Mouse (Mus musculus) G1E (cell line): ENCODE measurements around the gene Olfr698. TPM values are rescaled to one million over a fixed set of nuclear protein-coding genes. Genes with fewer than 3 reads are reported as not detected.
"Not testable (repeated sequence)": the region's sequence is repeated elsewhere in the genome, so short reads cannot be mapped to it uniquely, and the experiment has no call there.

ENCODE experiments used
- ATAC-seq: 2 replicates; pipeline ENCODE4 v1.8.0; 2016; ENCODE audit warnings: mild to moderate bottlenecking; ENCODE audit not compliant: insufficient number of reproducible peaks, poor library complexity, low FRiP score, severe bottlenecking; ENCODE audit errors: extremely low read depth
- DNase-seq: peaks from one replicate; pipeline ENCODE4 v3.0.0; 2012; ENCODE audit warnings: low spot score
- H3K27me3 ChIP-seq: 2 replicates; pipeline ENCODE4 v1.6.1; 2012; ENCODE audit warnings: mild to moderate bottlenecking, low read length, inconsistent platforms; ENCODE audit not compliant: insufficient read depth
- H3K36me3 ChIP-seq: replicated peaks from 2 replicates; pipeline ENCODE3; 2012; ENCODE audit warnings: mild to moderate bottlenecking, inconsistent platforms
- H3K4me1 ChIP-seq: 2 replicates; pipeline ENCODE4 v1.6.1; 2012; ENCODE audit warnings: low read depth, low read length, inconsistent platforms, mixed read lengths; ENCODE audit not compliant: insufficient read depth
- H3K4me3 ChIP-seq: 2 replicates; pipeline ENCODE4 v1.5.1; 2012; ENCODE audit warnings: low read depth, mild to moderate bottlenecking, inconsistent platforms, low read length, moderate library complexity, mixed read lengths
- H3K9me3 ChIP-seq: replicated peaks from 2 replicates; pipeline ENCODE4 v1.6.1; 2012; ENCODE audit warnings: inconsistent platforms
- CTCF ChIP-seq: IDR thresholded peaks from 2 replicates; pipeline ENCODE4 v1.5.1; 2012; ENCODE audit warnings: low read depth, low read length, inconsistent platforms, mixed read lengths
- GATA1 ChIP-seq: IDR thresholded peaks from 2 replicates; pipeline ENCODE4 v1.6.1; 2012; ENCODE audit warnings: borderline replicate concordance, low read length, inconsistent platforms, mixed read lengths
- GATA2 ChIP-seq: IDR thresholded peaks from 2 replicates; pipeline ENCODE4 v1.6.1; 2012; ENCODE audit warnings: low read depth, low read length, inconsistent platforms, borderline replicate concordance
- POLR2AphosphoS5 ChIP-seq: IDR thresholded peaks from 2 replicates; pipeline ENCODE4 v1.6.1; 2012; ENCODE audit warnings: low read depth, low read length, inconsistent platforms; ENCODE audit not compliant: insufficient replicate concordance
- TAL1 ChIP-seq: conservative IDR thresholded peaks from 2 replicates; pipeline ENCODE4 v1.6.1; 2012; ENCODE audit warnings: low read depth, low read length, inconsistent platforms, mixed read lengths
- polyA plus RNA-seq: library from polyadenylated mRNA; stranded (reverse); fragments of >175 nt; gene quantifications from 2 replicates; pipeline ENCODE4 v1.2.3, GENCODE M21; 2012
- total RNA-seq, 2 experiments: library from RNA; stranded (forward) in 1 of 2; stranded (reverse) in 1 of 2; fragments of 200-1000 nt in 1 of 2; fragments of >200 nt in 1 of 2; fragmentation: Nextera tagmentation in 1 of 2; gene quantifications; 2 replicates each; pipeline ENCODE4 v1.2.3; 2014 to 2017

Olfr698 gene
- total and polyA plus RNA-seq, 3 experiments: 0.11 TPM; not detected in 2

DNA sequence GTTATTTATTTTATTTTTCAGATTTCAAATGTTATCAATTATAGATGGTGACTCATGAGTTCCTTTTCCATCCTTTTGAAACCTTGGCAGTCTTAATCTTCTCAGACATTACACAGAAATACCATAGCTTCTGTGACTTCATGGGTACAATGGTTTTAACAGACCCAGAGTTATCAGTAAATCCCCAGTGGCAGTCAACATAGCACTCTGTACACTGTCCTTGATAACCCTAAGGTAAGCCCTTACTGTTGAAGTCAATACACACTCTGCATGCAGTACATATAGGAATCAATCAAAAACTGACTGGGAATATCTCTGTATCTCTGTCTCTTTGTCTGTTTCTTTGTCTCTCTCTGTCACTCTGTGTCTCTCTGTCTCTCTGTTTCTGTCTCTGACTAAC is 18.2 kb downstream of the Olfr698 start:
- no peaks in the 10 kb centered on the region for H3K36me3 ChIP-seq
- no peaks in the 10 kb centered on the region for H3K9me3 ChIP-seq
- no peaks in the 10 kb centered on the region for H3K27me3 ChIP-seq
- ATAC-seq: no peak
- no peak for DNase-seq
- H3K4me3 ChIP-seq: no peak overlapping the region
- H3K4me1 ChIP-seq: no peaks in the 10 kb centered on the region; the same call in 1 of the 2 replicates
- TF ChIP-seq TAL1 (no peak), GATA1 (no peak), GATA2 (no peak), POLR2AphosphoS5 (no peak), CTCF (no peak)

- ATAC-seq (no peak), DNase-seq (no peak)
- no peaks in the 10 kb centered on the region for H3K9me3 ChIP-seq
- no peaks in the 10 kb centered on the region for H3K27me3 ChIP-seq
- no peak overlapping the region for H3K4me3 ChIP-seq
- TF ChIP-seq CTCF (no peak), POLR2AphosphoS5 (no peak)
- no peaks in the 10 kb centered on the region for H3K36me3 ChIP-seq
- peaks cover 3% of the 10 kb centered on the region; the same call in 1 of the 2 replicates for H3K4me1 ChIP-seq
Observed at GRCm38 (mm10) chr7:106733717-106734116, 21.5 kb downstream of the Olfr698 start.

GRCm38 (mm10) chr7:106725654-106726053 is 29.5 kb downstream of the Olfr698 start:
- H3K4me1 ChIP-seq: peaks cover 28% of the 10 kb centered on the region
- not testable (repeated sequence) for H3K4me3 ChIP-seq, H3K36me3 ChIP-seq, H3K27me3 ChIP-seq, H3K9me3 ChIP-seq
- DNase-seq: peak; percentile 19
- peak; percentile 87 for ATAC-seq
- TF ChIP-seq TAL1: peak; percentile 62

GRCm38 (mm10) chr7:106716296-106716695 is 38.9 kb downstream of the Olfr698 start, which contains the start of gene Olfr695:
Olfr695 (minus strand) TSS chr7:106716396.
- no peak for DNase-seq
- H3K9me3 ChIP-seq: no peaks in the 10 kb centered on the region
- H3K36me3 ChIP-seq: no peaks in the 10 kb centered on the region
- peaks cover 5% of the 10 kb centered on the region; the same call in 1 of the 2 replicates for H3K4me1 ChIP-seq
- H3K4me3 ChIP-seq: no peak within 1 kb of the TSS
- no peak for TF ChIP-seq GATA2
- no peak for TF ChIP-seq TAL1
- no peak for TF ChIP-seq POLR2AphosphoS5
- no peak for TF ChIP-seq CTCF
- no peak for TF ChIP-seq GATA1
- no peak for ATAC-seq
- no peaks in the 10 kb centered on the region for H3K27me3 ChIP-seq

DNA sequence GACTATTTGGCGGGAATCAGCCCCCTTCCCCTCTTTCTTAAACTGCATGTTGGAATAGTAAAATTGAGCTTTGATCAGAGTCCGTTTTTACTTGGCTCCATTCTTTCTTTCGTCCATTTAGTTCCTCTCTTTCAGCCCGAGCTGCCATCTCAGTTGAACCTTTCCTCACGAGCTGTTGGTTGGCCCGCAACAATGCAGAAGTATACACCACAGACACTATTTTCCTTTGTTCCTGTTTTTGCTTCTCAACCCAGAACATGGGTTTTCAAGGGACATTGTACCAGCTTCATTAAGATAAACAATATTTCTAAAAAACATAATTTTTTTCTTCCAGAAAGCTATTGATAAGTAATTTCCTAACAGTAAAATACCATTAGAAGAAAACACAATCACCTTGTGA is 43.7 kb downstream of the Olfr698 start:
- H3K4me1 ChIP-seq: peaks cover 7% of the 10 kb centered on the region; the same call in 1 of the 2 replicates
- H3K36me3 ChIP-seq: no peaks in the 10 kb centered on the region
- ATAC-seq (no peak), DNase-seq (no peak)
- no peaks in the 10 kb centered on the region for H3K27me3 ChIP-seq
- TF ChIP-seq GATA1: no peak
- no peak for TF ChIP-seq CTCF
- no peak for TF ChIP-seq GATA2
- no peak for TF ChIP-seq POLR2AphosphoS5
- no peak for TF ChIP-seq TAL1
- no peak overlapping the region for H3K4me3 ChIP-seq
- H3K9me3 ChIP-seq: no peaks in the 10 kb centered on the region

DNA sequence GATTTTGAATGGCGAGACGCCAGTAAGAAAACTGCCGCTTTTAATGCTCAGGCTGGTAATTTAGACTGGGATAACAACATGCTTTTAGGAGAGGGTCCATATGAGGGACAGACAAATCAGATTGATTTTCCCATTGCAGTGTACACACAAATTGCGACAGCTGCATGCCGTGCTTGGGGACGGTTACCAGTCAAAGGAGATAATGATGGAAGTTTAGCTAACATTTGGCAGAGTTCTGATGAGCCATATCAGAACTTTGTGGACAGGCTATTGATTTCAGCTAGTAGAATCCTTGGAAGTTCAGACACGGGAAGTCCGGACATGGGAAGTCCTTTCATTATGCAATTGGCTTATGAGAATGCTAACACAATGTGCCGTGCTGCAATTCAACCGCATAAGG is 47.5 kb downstream of the Olfr698 start:
- not testable (repeated sequence) for DNase-seq, H3K36me3 ChIP-seq, H3K9me3 ChIP-seq, H3K4me3 ChIP-seq, H3K27me3 ChIP-seq, ATAC-seq
- peaks cover 10% of the 10 kb centered on the region for H3K4me1 ChIP-seq

Other genes with a start within 250 kb of the Olfr698 start
- gene Olfr693, start 74.8 kb downstream of the Olfr698 start, total RNA-seq (2014; fragmentation: Nextera tagmentation): not detected in 2 replicates
- 0.12 and 0.16 TPM in 2 replicates for gene Olfr693, start 74.8 kb downstream of the Olfr698 start, total RNA-seq (2017)
- gene Olfr693, start 74.8 kb downstream of the Olfr698 start, polyA plus RNA-seq: not detected in 2 replicates
- gene Olfr694, start 63.6 kb downstream of the Olfr698 start, total RNA-seq (2014; fragmentation: Nextera tagmentation): not detected in 2 replicates
- 0.12 and 0.16 TPM in 2 replicates for gene Olfr694, start 63.6 kb downstream of the Olfr698 start, total RNA-seq (2017)
- gene Olfr694, start 63.6 kb downstream of the Olfr698 start, polyA plus RNA-seq: not detected in 2 replicates
- gene Olfr695, start 39.0 kb downstream of the Olfr698 start, total RNA-seq (2014; fragmentation: Nextera tagmentation): not detected in 2 replicates
- 0.06 and 0.11 TPM in 2 replicates for gene Olfr695, start 39.0 kb downstream of the Olfr698 start, total RNA-seq (2017)
- not detected in 2 replicates for gene Olfr695, start 39.0 kb downstream of the Olfr698 start, polyA plus RNA-seq
- gene Olfr697, start 13.0 kb downstream of the Olfr698 start, total RNA-seq (2014; fragmentation: Nextera tagmentation): not detected in 2 replicates
- 0.22 TPM in 1 of 2 replicates, not detected in the other for gene Olfr697, start 13.0 kb downstream of the Olfr698 start, total RNA-seq (2017)
- gene Olfr697, start 13.0 kb downstream of the Olfr698 start, polyA plus RNA-seq: not detected in 2 replicates
- gene Olfr699, start 37.8 kb upstream of the Olfr698 start, total RNA-seq (2014; fragmentation: Nextera tagmentation): not detected in 2 replicates
- 0.06 and 0.11 TPM in 2 replicates for gene Olfr699, start 37.8 kb upstream of the Olfr698 start, total RNA-seq (2017)
- gene Olfr699, start 37.8 kb upstream of the Olfr698 start, polyA plus RNA-seq: not detected in 2 replicates
- gene Olfr700, start 53.4 kb upstream of the Olfr698 start, total RNA-seq (2014; fragmentation: Nextera tagmentation): not detected in 2 replicates
- not detected in 2 replicates for gene Olfr700, start 53.4 kb upstream of the Olfr698 start, total RNA-seq (2017)
- not detected in 2 replicates for gene Olfr700, start 53.4 kb upstream of the Olfr698 start, polyA plus RNA-seq
- gene Olfr701, start 58.7 kb upstream of the Olfr698 start, total RNA-seq (2014; fragmentation: Nextera tagmentation): not detected in 2 replicates
- gene Olfr701, start 58.7 kb upstream of the Olfr698 start, total RNA-seq (2017): 0.06 and 0.16 TPM in 2 replicates
- not detected in 2 replicates for gene Olfr701, start 58.7 kb upstream of the Olfr698 start, polyA plus RNA-seq
- not detected in 2 replicates for gene Olfr702, start 78.5 kb upstream of the Olfr698 start, total RNA-seq (2014; fragmentation: Nextera tagmentation)
- 0.11 TPM in 1 of 2 replicates, not detected in the other for gene Olfr702, start 78.5 kb upstream of the Olfr698 start, total RNA-seq (2017)
- gene Olfr702, start 78.5 kb upstream of the Olfr698 start, polyA plus RNA-seq: not detected in 2 replicates
- gene Olfr703, start 88.0 kb upstream of the Olfr698 start, total RNA-seq (2014; fragmentation: Nextera tagmentation): not detected in 2 replicates
- not detected in 2 replicates for gene Olfr703, start 88.0 kb upstream of the Olfr698 start, total RNA-seq (2017)
- not detected in 2 replicates for gene Olfr703, start 88.0 kb upstream of the Olfr698 start, polyA plus RNA-seq
- gene Olfr704, start 107.8 kb upstream of the Olfr698 start, total RNA-seq (2014; fragmentation: Nextera tagmentation): not detected in 2 replicates
- gene Olfr704, start 107.8 kb upstream of the Olfr698 start, total RNA-seq (2017): 0.22 TPM in 1 of 2 replicates, not detected in the other
- gene Olfr704, start 107.8 kb upstream of the Olfr698 start, polyA plus RNA-seq: not detected in 2 replicates
- not detected in 2 replicates for gene Olfr705, start 121.5 kb upstream of the Olfr698 start, total RNA-seq (2014; fragmentation: Nextera tagmentation)
- gene Olfr705, start 121.5 kb upstream of the Olfr698 start, total RNA-seq (2017): 0.05 TPM in 1 of 2 replicates, not detected in the other
- not detected in 2 replicates for gene Olfr705, start 121.5 kb upstream of the Olfr698 start, polyA plus RNA-seq
- not detected in 2 replicates for gene Olfr706, start 132.8 kb upstream of the Olfr698 start, total RNA-seq (2014; fragmentation: Nextera tagmentation)
- 0.06 TPM in 1 of 2 replicates, not detected in the other for gene Olfr706, start 132.8 kb upstream of the Olfr698 start, total RNA-seq (2017)
- gene Olfr706, start 132.8 kb upstream of the Olfr698 start, polyA plus RNA-seq: not detected in 2 replicates
- gene Olfr707, start 145.8 kb upstream of the Olfr698 start, total RNA-seq (2014; fragmentation: Nextera tagmentation): not detected in 2 replicates
- gene Olfr707, start 145.8 kb upstream of the Olfr698 start, total RNA-seq (2017): not detected in 2 replicates
- gene Olfr707, start 145.8 kb upstream of the Olfr698 start, polyA plus RNA-seq: not detected in 2 replicates
- gene Olfr1532-ps1, start 152.6 kb upstream of the Olfr698 start, total RNA-seq (2014; fragmentation: Nextera tagmentation): not detected in 2 replicates
- gene Olfr1532-ps1, start 152.6 kb upstream of the Olfr698 start, total RNA-seq (2017): not detected in 2 replicates
- gene Olfr1532-ps1, start 152.6 kb upstream of the Olfr698 start, polyA plus RNA-seq: not detected in 2 replicates
- gene Olfr709-ps1, start 176.8 kb upstream of the Olfr698 start, total RNA-seq (2014; fragmentation: Nextera tagmentation): not detected in 2 replicates
- 0.05 and 0.06 TPM in 2 replicates for gene Olfr709-ps1, start 176.8 kb upstream of the Olfr698 start, total RNA-seq (2017)
- gene Olfr709-ps1, start 176.8 kb upstream of the Olfr698 start, polyA plus RNA-seq: not detected in 2 replicates
- gene Olfr710, start 192.9 kb upstream of the Olfr698 start, total RNA-seq (2014; fragmentation: Nextera tagmentation): not detected in 2 replicates
- not detected in 2 replicates for gene Olfr710, start 192.9 kb upstream of the Olfr698 start, total RNA-seq (2017)
- not detected in 2 replicates for gene Olfr710, start 192.9 kb upstream of the Olfr698 start, polyA plus RNA-seq
- gene Olfr6, start 208.5 kb upstream of the Olfr698 start, total RNA-seq (2014; fragmentation: Nextera tagmentation): not detected in 2 replicates
- gene Olfr6, start 208.5 kb upstream of the Olfr698 start, total RNA-seq (2017): 0.12 and 0.22 TPM in 2 replicates
- not detected in 2 replicates for gene Olfr6, start 208.5 kb upstream of the Olfr698 start, polyA plus RNA-seq
- not detected in 2 replicates for gene Olfr711, start 220.1 kb upstream of the Olfr698 start, total RNA-seq (2014; fragmentation: Nextera tagmentation)
- under 0.01 and 0.11 TPM in 2 replicates for gene Olfr711, start 220.1 kb upstream of the Olfr698 start, total RNA-seq (2017)
- not detected in 2 replicates for gene Olfr711, start 220.1 kb upstream of the Olfr698 start, polyA plus RNA-seq